21 mouse cellular contexts compared by ENCODE assay signal in the genomic region with DNA sequence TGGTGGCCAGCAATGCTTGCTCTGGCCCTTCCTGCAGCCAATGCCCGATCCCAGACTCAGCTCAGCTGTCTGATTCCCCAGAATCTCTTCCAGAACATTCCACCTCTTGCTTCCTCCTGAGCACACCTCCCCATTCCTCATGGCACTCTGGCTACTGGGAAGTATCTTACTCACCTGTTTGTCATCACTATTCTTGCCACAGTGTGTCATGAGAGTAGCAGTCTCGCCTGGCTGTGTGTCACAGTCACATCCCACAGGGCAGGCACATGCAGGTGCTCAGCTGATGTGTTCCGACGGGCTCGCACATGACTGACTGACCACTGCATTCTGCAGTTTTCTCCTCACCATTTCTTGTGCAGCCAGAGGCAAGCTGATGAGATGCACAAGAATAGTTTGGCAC.
DNase-seq lines count a peak whose midpoint lies in the region; ATAC-seq and TF ChIP-seq lines count a peak whose summit lies in the region.
"Had no signal": no experiment of that assay in that cellular context is flagged by ENCODE, and none has a peak within 500 bp of the region (broad histone marks: within the 10 kb centered on the region; RNA-seq: fewer than 3 reads in every experiment).

No protein-coding gene starts in this region.

- intact Hi-C loops in left cerebral cortex, postnatal 10 days (cut with DNase I) = no loop called here

- TF ChIP-seq POLR2A in myocyte (IDR thresholded peaks at IDR 0.05; ENCODE audit: insufficient read length, low read depth) = no peak

- peaks cover 11% of the 10 kb centered on the region for H3K4me1 ChIP-seq in heart, embryonic 15.5 days (replicated peaks)
- no peaks in the 10 kb centered on the region for H3K4me1 ChIP-seq in megakaryocyte, embryonic 14.5 days
- H3K4me1 ChIP-seq: hindbrain, embryonic 15.5 days; neural tube, embryonic 12.5 days had no signal

- no peak overlapping the region for H3K9ac ChIP-seq in heart, embryonic 15.5 days
- H3K9ac ChIP-seq: heart, embryonic 12.5 days; hindbrain, embryonic 15.5 days; neural tube, embryonic 12.5 days had no signal

- H3K27ac ChIP-seq in heart, embryonic 15.5 days = peak overlapping the region; percentile 23; the same call in 1 of the 2 replicates
- H3K27ac ChIP-seq: hindbrain, embryonic 15.5 days; layer of hippocampus, adult 2 months; midbrain, embryonic 10.5 days; neural tube, embryonic 12.5 days had no signal

- no peaks in the 10 kb centered on the region for H3K36me3 ChIP-seq in heart, embryonic 15.5 days
- no peaks in the 10 kb centered on the region for H3K36me3 ChIP-seq in megakaryocyte, embryonic 14.5 days (replicated peaks; ENCODE audit: low read length)
- no peaks in the 10 kb centered on the region for H3K36me3 ChIP-seq in myocyte (ENCODE audit: control insufficient read depth, insufficient read depth)
- H3K36me3 ChIP-seq: heart, embryonic 12.5 days; hindbrain, embryonic 15.5 days; midbrain, embryonic 10.5 days; neural tube, embryonic 12.5 days had no signal

- H3K4me3 ChIP-seq in heart, embryonic 15.5 days = no peak overlapping the region
- H3K4me3 ChIP-seq in megakaryocyte, embryonic 14.5 days (replicated peaks) = peak overlapping the region; percentile 38
- no peak overlapping the region for H3K4me3 ChIP-seq in myocyte
- H3K4me3 ChIP-seq: heart, embryonic 12.5 days; hindbrain, embryonic 15.5 days; layer of hippocampus, adult 2 months; midbrain, embryonic 10.5 days; neural tube, embryonic 12.5 days had no signal

- peaks cover 9% of the 10 kb centered on the region for H3K27me3 ChIP-seq in heart, embryonic 15.5 days
- peaks cover 36% of the 10 kb centered on the region for H3K27me3 ChIP-seq in megakaryocyte, embryonic 14.5 days (replicated peaks)
- no peaks in the 10 kb centered on the region for H3K27me3 ChIP-seq in myocyte (ENCODE audit: control insufficient read depth, insufficient read depth, insufficient read length)

- H3K79me2 ChIP-seq in myocyte (ENCODE audit: control insufficient read depth, insufficient read depth) = no peaks in the 10 kb centered on the region

- ATAC-seq in heart, embryonic 15.5 days (replicated peaks; ENCODE audit: insufficient number of reproducible peaks, insufficient read depth, low FRiP score, low read depth) = no peak
- no peak for ATAC-seq in megakaryocyte, adult 5-6 weeks (ENCODE audit: poor library complexity, severe bottlenecking)
- no peak for ATAC-seq in inflammation-experienced regulatory T-cells, adult 6 months
- ATAC-seq: forebrain, embryonic 14.5 days had no signal

- WGBS in heart, embryonic 15.5 days = 48% methylated on average over 5 of the region's 5 CpGs

- DNase-seq in heart, adult 11 months = no peak
- no peak for DNase-seq in left cerebral cortex, postnatal 10 days (ENCODE audit: extremely low spot score in 1 of 2, low spot score in 2 of 2)
- DNase-seq: B cell, adult 2 months; cerebellum, adult 18-20 months; cerebellum, postnatal 36 days; layer of hippocampus, postnatal 36 days; lung, adult 18-20 months; lung, postnatal 36 days; thymus, adult 2 months had no signal

- H3K4me2 ChIP-seq in heart, embryonic 15.5 days = no peak overlapping the region
- H3K4me2 ChIP-seq in myocyte (ENCODE audit: low read depth) = peak overlapping the region; percentile 63
- H3K4me2 ChIP-seq: heart, embryonic 12.5 days; hindbrain, embryonic 15.5 days; liver, embryonic 11.5 days; neural tube, embryonic 12.5 days had no signal

- H3ac ChIP-seq in myocyte (ENCODE audit: control insufficient read depth, insufficient read length) = no peak overlapping the region

- no peaks in the 10 kb centered on the region for H3K9me3 ChIP-seq in heart, embryonic 15.5 days (replicated peaks)
- H3K9me3 ChIP-seq in megakaryocyte, embryonic 14.5 days = no peaks in the 10 kb centered on the region
- H3K9me3 ChIP-seq: heart, embryonic 12.5 days; hindbrain, embryonic 15.5 days; midbrain, embryonic 10.5 days; neural tube, embryonic 12.5 days had no signal

TF ChIP-seq in myocyte, 11 proteins besides CTCF, POLR2A, EP300 and RAD21:
- TF ChIP-seq USF1 (IDR thresholded peaks at IDR 0.05; ENCODE audit: low read depth) (no peak), TCF12 (IDR thresholded peaks at IDR 0.05; ENCODE audit: insufficient read depth, poor library complexity, severe bottlenecking) (no peak), MAX (IDR thresholded peaks at IDR 0.05; ENCODE audit: low read depth) (no peak), POLR2AphosphoS2 (IDR thresholded peaks at IDR 0.05; ENCODE audit: insufficient read length, low read depth) (no peak), REST (IDR thresholded peaks at IDR 0.05; ENCODE audit: insufficient read depth, insufficient read length) (no peak), E2F4 (IDR thresholded peaks at IDR 0.05; ENCODE audit: insufficient read depth) (no peak), CEBPB (IDR thresholded peaks at IDR 0.05; ENCODE audit: insufficient read depth, poor library complexity, severe bottlenecking) (no peak), MYOG (IDR thresholded peaks at IDR 0.05; ENCODE audit: control insufficient read depth in 1 of 3, insufficient read depth in 1 of 3, insufficient read length in 2 of 3, low read depth in 2 of 3) (no peak), TCF3 (IDR thresholded peaks at IDR 0.05; ENCODE audit: insufficient read length, low read depth) (no peak), MYOD1 (IDR thresholded peaks at IDR 0.05; ENCODE audit: control insufficient read depth in 1 of 3, insufficient read length in 2 of 3, low read depth in 2 of 3) (no peak), SRF (IDR thresholded peaks at IDR 0.05; ENCODE audit: control insufficient read depth, insufficient read length, low read depth) (no peak)
TF ChIP-seq in myocyte: peak in this region for 0.
